Mouse (Mus musculus): ENCODE measurements around the gene Slc26a10. TPM values are rescaled to one million over a fixed set of nuclear protein-coding genes. Genes with fewer than 3 reads are reported as not detected.
"Not testable (repeated sequence)": the region's sequence is repeated elsewhere in the genome, so short reads cannot be mapped to it uniquely, and the experiment has no call there.

The Slc26a10 gene
- total RNA-seq, 2 experiments from 2014 or later: 3.8 TPM

GRCm38 (mm10) chr10:127197505-127198110 is 17.2 kb upstream of the Slc26a10 start:
- TF ChIP-seq CTCF (IDR thresholded peaks at IDR 0.05): no peak
- no peak overlapping the region for H3K4me3 ChIP-seq
- no peak for DNase-seq (ENCODE audit: extremely low spot score in 1 of 2, low spot score in 2 of 2)
- peak overlapping the region; percentile 99 for H3K27ac ChIP-seq
- intact Hi-C loops (cut with DNase I): no loop called here

DNA sequence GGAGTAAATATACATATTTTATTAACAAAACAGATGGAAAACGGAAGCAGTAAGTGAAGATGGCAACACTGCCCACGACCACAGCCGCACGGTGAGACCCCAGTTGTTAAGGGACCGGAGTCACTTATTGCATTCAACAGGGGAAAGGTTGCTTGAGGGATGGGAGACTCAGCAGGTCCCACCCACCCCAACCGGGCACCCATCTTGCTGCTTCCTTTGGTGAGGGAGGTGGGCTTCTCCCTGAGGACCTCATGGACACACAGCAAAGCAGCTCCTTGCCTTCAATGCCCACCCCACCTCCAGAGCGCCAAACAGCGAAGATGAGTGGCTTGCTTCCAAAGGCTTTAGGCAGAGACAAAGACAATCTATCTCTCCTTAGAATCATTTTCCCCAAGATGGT is 16.7 kb upstream of the Slc26a10 start:
- peak overlapping the region; percentile 99 for H3K27ac ChIP-seq
- no peak for DNase-seq (ENCODE audit: extremely low spot score in 1 of 2, low spot score in 2 of 2)
- intact Hi-C loops (cut with DNase I): no loop called here
- no peak overlapping the region for H3K4me3 ChIP-seq
- no peak for TF ChIP-seq CTCF (IDR thresholded peaks at IDR 0.05)

DNA sequence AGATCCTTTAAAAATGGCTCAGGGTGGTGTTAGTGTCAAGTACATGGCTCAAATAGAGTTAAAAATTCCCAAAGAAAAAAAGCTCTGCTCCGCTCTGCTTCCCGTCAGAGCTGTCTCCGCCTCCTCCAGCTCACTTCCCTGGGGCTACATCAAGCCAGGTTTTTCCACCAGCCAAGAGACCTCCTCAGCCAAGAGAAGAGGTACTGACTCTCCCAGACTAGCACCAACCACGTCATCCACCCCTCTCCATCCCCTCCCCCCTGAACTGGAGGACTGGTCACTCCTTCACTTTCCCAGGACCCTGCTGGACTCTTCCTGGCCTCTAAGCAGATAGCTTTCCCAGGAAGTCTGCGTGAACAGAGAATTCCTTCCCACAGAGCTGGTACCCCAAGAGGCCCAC is 15.9 kb upstream of the Slc26a10 start:
- intact Hi-C loops (cut with DNase I): loop anchor here (1.0 kb wide), 1 partner anchor 14 kb away; no protein-coding TSS in a partner anchor
- TF ChIP-seq CTCF (IDR thresholded peaks at IDR 0.05): no peak
- DNase-seq (ENCODE audit: extremely low spot score in 1 of 2, low spot score in 2 of 2): peak; percentile 59 to 60
- Histone ChIP-seq H3K4me3 (peak overlapping the region; percentile 69), H3K27ac (peak overlapping the region; percentile 99)

DNA sequence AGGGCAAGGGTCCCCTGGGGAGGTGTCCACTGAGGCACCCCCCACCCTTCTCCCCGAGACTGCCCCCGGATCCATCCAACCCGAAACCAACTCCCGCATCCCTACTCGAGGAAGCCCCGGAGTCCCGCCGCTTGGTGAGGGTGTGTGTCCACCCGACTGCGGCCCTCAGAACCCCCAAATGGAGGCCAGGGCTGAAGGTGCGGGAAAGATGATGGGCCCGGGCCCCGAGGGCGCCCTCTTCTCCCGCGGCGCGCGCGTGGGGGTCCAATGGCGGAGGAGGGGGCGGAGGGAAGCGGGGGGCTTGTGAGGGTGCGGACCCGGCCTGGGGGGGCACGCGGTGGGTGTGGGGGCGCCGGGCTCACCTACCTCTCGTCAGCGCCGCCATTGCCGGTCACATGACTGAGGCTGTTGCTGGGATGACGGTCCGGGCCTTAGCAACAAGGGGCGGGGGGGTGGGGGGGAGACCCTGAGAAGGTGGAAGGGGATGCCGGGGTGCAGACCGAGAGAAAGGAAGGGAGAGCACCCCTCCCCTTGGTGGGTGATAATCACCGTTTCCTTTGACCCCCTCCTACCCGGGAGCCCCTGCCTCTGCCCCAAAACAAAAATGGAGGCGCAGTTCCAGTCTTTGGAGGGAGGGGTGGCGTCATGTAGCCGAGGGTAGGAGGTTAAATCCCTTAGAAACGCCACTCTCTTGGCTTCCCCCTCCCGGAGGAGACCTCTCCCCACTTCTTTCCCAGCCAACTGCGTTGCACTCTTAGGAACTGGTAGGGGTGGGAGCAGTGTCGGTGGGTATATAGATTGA is 15.1 kb upstream of the Slc26a10 start, which contains the start of gene Dtx3:
Dtx3 (minus strand) TSS at position 401 of the 802 bp plus-strand sequence.
- intact Hi-C loops (cut with DNase I): loop anchor here (1.0 kb wide), 1 partner anchor 15 kb away; no protein-coding TSS in a partner anchor
- peak in 1 of 2 experiments; percentile 66 for DNase-seq (ENCODE audit: extremely low spot score in 1 of 2, low spot score in 2 of 2)
- Histone ChIP-seq H3K4me3 (peak within 1 kb of the TSS; percentile 69), H3K27ac (peak within 1 kb of the TSS; percentile 99)
- no peak for TF ChIP-seq CTCF (IDR thresholded peaks at IDR 0.05)

- no peak for DNase-seq (ENCODE audit: extremely low spot score in 1 of 2, low spot score in 2 of 2)
- peak overlapping the region; percentile 69 for H3K4me3 ChIP-seq
- H3K27ac ChIP-seq: peak overlapping the region; percentile 99
- intact Hi-C loops (cut with DNase I): no loop called here
- no peak for TF ChIP-seq CTCF (IDR thresholded peaks at IDR 0.05)
Measured at GRCm38 (mm10) chr10:127194428-127195327, 14.2 kb upstream of the Slc26a10 start.

DNA sequence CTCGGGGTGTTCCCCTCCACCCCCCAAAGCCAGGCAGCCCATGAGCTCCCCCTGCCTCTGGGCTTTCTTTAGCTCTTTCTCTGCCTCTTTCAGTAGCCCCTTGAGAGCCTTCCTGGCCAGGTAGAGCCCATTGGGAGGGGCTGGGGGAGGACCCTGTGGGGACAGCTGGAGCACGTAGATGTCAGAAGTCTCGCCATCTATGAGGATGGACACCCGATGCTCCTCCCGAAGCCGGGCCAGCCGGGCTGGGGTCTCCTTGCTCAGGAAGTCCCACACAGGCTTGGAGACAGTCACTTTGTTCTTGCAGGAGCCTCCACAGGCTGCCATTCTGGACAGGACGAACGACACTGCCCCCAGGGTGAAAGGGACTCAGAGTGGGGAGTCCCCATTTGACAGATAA is 12.6 kb upstream of the Slc26a10 start:
- no peak for DNase-seq (ENCODE audit: extremely low spot score in 1 of 2, low spot score in 2 of 2)
- Histone ChIP-seq H3K27ac (no peak overlapping the region), H3K4me3 (no peak overlapping the region)
- intact Hi-C loops (cut with DNase I): no loop called here
- TF ChIP-seq CTCF (IDR thresholded peaks at IDR 0.05): no peak

GRCm38 (mm10) chr10:127192057-127192328 is 11.5 kb upstream of the Slc26a10 start:
- DNase-seq (ENCODE audit: extremely low spot score in 1 of 2, low spot score in 2 of 2); H3K4me3 ChIP-seq; H3K27ac ChIP-seq; intact Hi-C loops (cut with DNase I): not testable (repeated sequence)

DNA sequence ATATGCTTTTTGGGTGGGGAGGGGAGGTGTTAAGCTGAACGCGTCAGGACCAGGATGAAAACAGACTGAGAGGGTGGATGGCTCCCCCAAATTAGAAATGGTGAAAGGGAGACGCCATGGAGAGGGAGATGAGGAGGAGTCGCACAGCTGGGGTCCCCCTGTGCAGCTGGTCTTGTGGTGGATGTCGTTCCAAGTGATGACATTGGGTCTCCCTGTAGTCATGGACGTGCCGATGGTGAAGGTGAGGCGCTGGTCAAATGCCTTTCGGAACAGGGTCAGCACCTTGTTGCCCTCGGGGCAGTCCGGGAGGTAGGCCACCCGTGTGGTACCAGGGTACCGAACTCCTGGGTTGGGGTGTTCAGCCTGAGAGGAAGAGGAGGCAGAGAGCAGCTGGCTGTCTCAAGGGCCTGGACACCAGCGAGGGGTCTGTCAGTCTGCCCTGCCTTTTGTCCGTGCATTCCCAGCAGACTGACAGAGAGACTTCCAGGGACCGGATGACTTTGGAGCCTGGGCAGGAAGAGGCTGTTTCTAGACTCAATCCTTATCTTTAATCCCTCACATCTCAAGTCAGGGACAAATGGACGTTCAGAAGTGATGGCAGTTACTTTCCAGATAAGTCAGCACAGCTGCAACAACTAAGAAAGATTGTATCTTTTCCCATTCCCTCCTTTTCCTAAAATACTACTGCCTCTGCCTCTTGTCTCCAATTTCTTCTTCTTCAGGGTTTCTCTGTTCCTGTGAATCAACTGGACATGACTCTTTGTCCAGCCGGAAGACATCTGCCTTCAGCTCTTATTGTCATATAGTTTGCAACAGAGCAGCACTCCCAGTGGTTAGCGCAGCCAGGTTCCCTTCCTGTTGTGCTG is 11.0 kb upstream of the Slc26a10 start:
- DNase-seq (ENCODE audit: extremely low spot score in 1 of 2, low spot score in 2 of 2): no peak
- TF ChIP-seq CTCF (IDR thresholded peaks at IDR 0.05): no peak
- intact Hi-C loops (cut with DNase I): loop anchor here (2.0 kb wide), 1 partner anchor 25 kb away; no protein-coding TSS in a partner anchor
- H3K4me3 ChIP-seq: no peak overlapping the region
- peak overlapping the region; percentile 47; the same call in 1 of the 2 replicates for H3K27ac ChIP-seq

- intact Hi-C loops (cut with DNase I): loop anchor here (2.0 kb wide), 1 partner anchor 24 kb away; no protein-coding TSS in a partner anchor
- H3K4me3 ChIP-seq: no peak overlapping the region
- TF ChIP-seq CTCF (IDR thresholded peaks at IDR 0.05): no peak
- peak overlapping the region; percentile 47; the same call in 1 of the 2 replicates for H3K27ac ChIP-seq
- DNase-seq (ENCODE audit: extremely low spot score in 1 of 2, low spot score in 2 of 2): no peak
Measured at GRCm38 (mm10) chr10:127190398-127191190, 10.1 kb upstream of the Slc26a10 start.
